Mouse (Mus musculus) liver, embryonic 11.5 days (tissue): ENCODE measurements around the gene Trp53tg5. TPM values are rescaled to one million over a fixed set of nuclear protein-coding genes. Genes with fewer than 3 reads are reported as not detected.

Source experiments
- ATAC-seq: fragments of 200-750 bp; cut with Nextera tagmentation; replicated peaks from 2 replicates; pipeline ENCODE4 v1.8.0; 2017; ENCODE audit warnings: moderate number of reproducible peaks, mild to moderate bottlenecking, moderate TSS enrichment, moderate library complexity; ENCODE audit not compliant: low FRiP score
- DNase-seq: peaks from one replicate; pipeline ENCODE4 v3.0.0-alpha.2; 2017; ENCODE audit warnings: low spot score
- H3K27ac ChIP-seq: fragments of 300-500 bp; sonication (generic); 2 replicates; pipeline ENCODE4 v1.5.1; 2014; ENCODE audit warnings: mild to moderate bottlenecking, low read depth, low read length, control low read depth
- H3K27me3 ChIP-seq: fragments of 300-500 bp; sonication (generic); replicated peaks from 2 replicates; pipeline ENCODE4 v1.6.1; 2014; ENCODE audit warnings: low read length, mixed read lengths; ENCODE audit not compliant: control insufficient read depth, insufficient read depth
- H3K36me3 ChIP-seq: fragments of 300-500 bp; sonication (generic); 2 replicates; pipeline ENCODE4 v1.6.1; 2014; ENCODE audit warnings: mild to moderate bottlenecking, low read length, moderate library complexity, mixed read lengths; ENCODE audit not compliant: control insufficient read depth, insufficient read depth
- H3K4me1 ChIP-seq: fragments of 300-500 bp; sonication (generic); replicated peaks from 2 replicates; pipeline ENCODE4 v1.6.1; 2014; ENCODE audit warnings: low read length, mixed read lengths; ENCODE audit not compliant: control insufficient read depth, insufficient read depth
- H3K4me2 ChIP-seq: fragments of 300-500 bp; sonication (generic); 2 replicates; pipeline ENCODE4 v1.6.1; 2014; ENCODE audit warnings: mild to moderate bottlenecking, control low read depth, moderate library complexity
- H3K4me3 ChIP-seq: fragments of 300-500 bp; sonication (generic); 2 replicates; pipeline ENCODE4 v1.5.1; 2014; ENCODE audit warnings: low read depth, low read length, control low read depth
- H3K9ac ChIP-seq: fragments of 300-500 bp; sonication (generic); 2 replicates; pipeline ENCODE4 v1.6.1; 2014; ENCODE audit warnings: low read depth, low read length, control low read depth
- H3K9me3 ChIP-seq: fragments of 300-500 bp; sonication (generic); 2 replicates; pipeline ENCODE4 v1.6.1; 2016; ENCODE audit warnings: low read length, inconsistent platforms, mixed read lengths; ENCODE audit not compliant: control insufficient read depth
- WGBS: fragments of 180-500 bp; shearing (Covaris S2); extraction: QIAGEN DNeasy Blood & Tissue Kit; methylation state at CpG from one replicate; pipeline ENCODE4 v1.1.7; 2014; 5-methylcytosine and 5-hydroxymethylcytosine counted together
- polyA plus RNA-seq: library from polyadenylated mRNA; unstranded; fragments of >200 nt; fragmentation: Nextera tagmentation; extraction: Ambion mirVana; gene quantifications from 2 replicates; pipeline ENCODE4 v1.2.1, GENCODE M21; 2014

Gene Trp53tg5
- polyA plus RNA-seq, 1 experiment from 2014 or later = not detected

DNA sequence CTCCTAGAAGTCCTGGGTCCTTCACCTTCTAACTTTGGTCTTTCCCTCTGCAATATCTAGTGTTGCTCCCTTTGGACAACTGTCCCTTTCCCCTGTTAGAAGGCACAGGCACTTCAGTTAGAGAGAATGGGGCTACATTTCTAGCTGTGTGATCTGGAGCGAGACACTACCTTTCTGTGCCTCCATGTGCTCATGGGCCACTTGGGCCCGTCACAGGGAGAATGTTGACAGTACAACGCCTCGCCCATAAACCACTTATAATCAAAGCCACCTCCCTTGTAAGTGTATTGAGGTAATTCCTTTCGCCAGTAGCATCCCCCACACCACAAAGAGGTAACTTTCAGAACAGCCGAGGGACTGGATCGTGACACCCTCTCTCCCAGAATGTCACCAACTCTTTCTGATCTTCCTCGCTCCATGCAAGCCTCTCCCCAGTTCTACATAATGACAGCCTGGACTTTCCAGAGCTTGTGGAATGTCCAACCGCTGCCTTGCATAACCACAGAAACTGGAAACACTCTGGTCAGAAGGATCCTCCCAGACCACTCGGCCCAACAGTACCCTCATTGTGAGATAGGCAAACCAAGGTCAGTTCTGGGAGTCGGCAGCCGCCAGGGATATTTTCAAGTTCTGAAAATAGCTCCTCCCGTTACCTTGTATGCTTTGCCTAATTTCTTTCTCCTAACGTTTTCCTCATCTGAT lies 24.0 kb downstream of the Trp53tg5 start:
- DNase-seq (no peak), ATAC-seq (no peak)
- WGBS = 82% methylated on average over 14 of the region's 14 CpGs
- Histone ChIP-seq H3K27me3 (no peaks in the 10 kb centered on the region; the same call in 1 of the 2 replicates), H3K4me3 (no peak overlapping the region), H3K9me3 (no peaks in the 10 kb centered on the region), H3K4me2 (no peak overlapping the region), H3K9ac (no peak overlapping the region), H3K4me1 (no peaks in the 10 kb centered on the region), H3K36me3 (no peaks in the 10 kb centered on the region), H3K27ac (no peak overlapping the region)

DNA sequence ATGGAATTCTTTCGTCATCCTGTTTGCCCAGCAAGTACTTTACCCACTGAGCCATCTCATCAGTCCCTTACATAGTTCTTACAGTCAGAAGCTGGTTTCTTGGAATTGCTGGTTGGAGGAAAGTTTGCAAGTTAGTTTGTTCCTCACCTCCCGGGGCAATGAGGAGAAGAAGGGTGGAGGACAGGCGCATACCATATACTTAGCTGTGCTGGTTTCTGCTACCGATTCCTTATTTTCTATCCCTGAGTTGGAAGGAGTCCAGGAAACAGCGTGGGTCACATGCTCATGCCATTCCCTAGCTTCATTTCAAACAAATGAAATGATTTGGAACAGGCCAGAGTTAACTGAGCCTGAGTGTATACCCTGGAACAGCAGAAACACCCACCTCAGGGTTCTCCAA lies 24.6 kb downstream of the Trp53tg5 start:
- WGBS = 81% methylated on average over 5 of the region's 5 CpGs
- H3K27ac ChIP-seq = no peak overlapping the region
- H3K4me2 ChIP-seq = no peak overlapping the region
- DNase-seq (no peak), ATAC-seq (no peak)
- H3K36me3 ChIP-seq = no peaks in the 10 kb centered on the region
- H3K9me3 ChIP-seq = no peaks in the 10 kb centered on the region
- H3K9ac ChIP-seq = no peak overlapping the region
- peaks cover under 1% of the 10 kb centered on the region; the same call in 1 of the 2 replicates for H3K27me3 ChIP-seq
- H3K4me3 ChIP-seq = no peak overlapping the region
- H3K4me1 ChIP-seq = no peaks in the 10 kb centered on the region

DNA sequence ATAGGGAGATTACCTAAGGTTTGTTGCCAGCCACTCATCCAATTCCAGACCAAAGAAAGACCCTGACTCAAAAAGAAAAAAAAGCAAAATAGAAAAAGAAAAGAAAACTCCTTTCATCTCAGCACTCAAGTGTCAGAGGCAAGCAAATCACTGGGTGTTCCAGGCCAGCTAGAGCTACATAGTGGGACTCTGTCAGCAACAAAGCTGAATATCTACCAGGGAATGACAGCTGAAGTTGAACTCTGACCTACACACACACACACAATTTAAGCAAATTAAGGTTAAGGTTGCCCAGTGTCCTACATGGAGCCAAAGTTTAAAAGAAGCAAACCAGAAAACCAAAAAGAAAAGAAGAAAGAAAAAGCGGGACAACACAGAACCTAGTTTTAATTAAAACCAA lies 25.4 kb downstream of the Trp53tg5 start:
- no peaks in the 10 kb centered on the region for H3K9me3 ChIP-seq
- DNase-seq = no peak

DNA sequence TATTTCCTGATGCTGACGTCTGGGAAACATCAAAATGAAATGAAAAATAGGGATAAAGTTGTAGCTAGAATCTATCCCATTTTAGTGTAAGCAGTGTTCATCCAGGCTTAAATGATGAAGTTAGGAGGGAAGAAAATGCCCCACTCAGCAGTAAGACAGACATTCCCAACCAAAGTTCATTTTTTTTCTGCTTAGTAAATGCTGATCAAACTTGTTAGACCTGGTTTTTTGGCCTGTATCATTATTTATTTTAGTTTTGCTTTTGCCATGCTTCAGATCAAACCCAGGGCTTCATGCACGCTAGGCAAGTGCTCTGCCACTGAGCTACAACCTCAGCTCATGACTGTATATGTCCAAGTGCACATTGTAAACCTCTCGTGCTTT lies 27.4 kb downstream of the Trp53tg5 start:
- H3K4me3 ChIP-seq = no peak overlapping the region
- no peaks in the 10 kb centered on the region for H3K36me3 ChIP-seq
- H3K4me2 ChIP-seq = no peak overlapping the region
- no peaks in the 10 kb centered on the region; the same call in 1 of the 2 replicates for H3K4me1 ChIP-seq
- no peak for DNase-seq
- 74% methylated on average over 3 of the region's 3 CpGs for WGBS
- peaks cover 27% of the 10 kb centered on the region for H3K27me3 ChIP-seq
- H3K9me3 ChIP-seq = no peaks in the 10 kb centered on the region
- no peak overlapping the region for H3K27ac ChIP-seq
- no peak overlapping the region for H3K9ac ChIP-seq
- no peak for ATAC-seq

More for the DNA sequence above, 25.4 kb downstream of the Trp53tg5 start:
- Histone ChIP-seq H3K4me3 (no peak overlapping the region), H3K9ac (no peak overlapping the region), H3K27me3 (peaks cover 8% of the 10 kb centered on the region), H3K4me2 (no peak overlapping the region), H3K36me3 (no peaks in the 10 kb centered on the region), H3K27ac (no peak overlapping the region), H3K4me1 (no peaks in the 10 kb centered on the region)
- ATAC-seq = no peak
- 94% methylated on average over 1 of the region's 1 CpGs for WGBS

DNA sequence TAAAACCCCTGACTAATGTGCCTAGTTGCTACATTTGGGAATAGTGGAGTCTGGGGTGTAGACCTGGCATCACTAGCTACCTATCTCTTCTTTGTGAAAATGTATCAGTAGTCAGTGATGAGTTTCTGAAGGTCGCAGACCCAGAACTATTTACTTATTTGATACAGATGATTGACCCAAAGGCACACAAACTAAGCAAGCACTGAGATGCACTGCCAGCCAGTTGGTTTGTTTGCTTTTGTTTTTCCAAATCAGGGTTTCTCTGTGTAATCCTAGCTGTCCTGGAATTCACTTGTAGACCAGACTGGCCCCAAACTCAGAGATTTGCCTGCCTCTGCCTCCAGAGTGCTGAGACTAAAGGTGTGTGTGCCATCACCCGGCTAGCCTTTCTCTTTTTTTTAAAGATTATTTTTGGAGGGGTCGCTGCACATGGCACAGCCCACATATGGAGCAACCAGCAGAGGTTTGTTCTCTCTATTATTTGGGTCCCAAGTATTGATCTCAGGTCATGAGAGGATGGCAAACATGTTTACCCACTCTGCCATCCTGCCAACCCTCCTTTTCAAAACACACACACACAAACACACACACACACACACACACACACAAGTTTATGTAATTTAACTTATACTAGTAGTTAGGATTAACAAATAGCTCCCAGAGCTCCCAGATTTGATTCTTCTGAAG lies 28.0 kb downstream of the Trp53tg5 start:
- Histone ChIP-seq H3K4me3 (no peak overlapping the region), H3K27me3 (peaks cover 33% of the 10 kb centered on the region), H3K27ac (no peak overlapping the region), H3K4me2 (no peak overlapping the region), H3K4me1 (no peaks in the 10 kb centered on the region; the same call in 1 of the 2 replicates), H3K9ac (no peak overlapping the region), H3K36me3 (no peaks in the 10 kb centered on the region), H3K9me3 (no peaks in the 10 kb centered on the region)
- no peak for DNase-seq
- WGBS = 69% methylated on average over 3 of the region's 3 CpGs
- no peak for ATAC-seq

DNA sequence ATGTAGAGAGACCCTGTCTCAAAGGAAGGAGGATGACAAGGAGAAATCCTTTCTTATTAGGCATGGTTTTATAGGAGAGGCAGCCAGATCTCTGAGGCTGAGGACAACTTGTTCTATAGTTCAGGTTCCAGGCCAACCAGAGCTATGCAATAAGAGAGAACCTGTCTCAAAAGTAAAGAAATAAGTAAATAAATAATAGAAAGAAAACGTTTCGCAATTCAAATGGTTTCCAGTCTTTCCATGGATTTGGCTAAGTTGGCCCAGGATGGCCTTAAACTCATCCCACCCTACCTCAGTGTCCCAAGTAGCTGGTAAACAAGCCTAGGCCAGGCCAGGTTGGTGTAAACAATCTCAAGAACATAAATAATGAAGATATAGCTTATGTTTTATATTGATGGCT lies 28.8 kb downstream of the Trp53tg5 start:
- Histone ChIP-seq H3K9me3 (no peaks in the 10 kb centered on the region), H3K27me3 (peaks cover 34% of the 10 kb centered on the region), H3K4me3 (no peak overlapping the region), H3K9ac (no peak overlapping the region), H3K36me3 (no peaks in the 10 kb centered on the region), H3K4me2 (no peak overlapping the region), H3K27ac (no peak overlapping the region), H3K4me1 (no peaks in the 10 kb centered on the region; the same call in 1 of the 2 replicates)
- WGBS = 67% methylated on average over 2 of the region's 2 CpGs
- DNase-seq (no peak), ATAC-seq (no peak)

DNA sequence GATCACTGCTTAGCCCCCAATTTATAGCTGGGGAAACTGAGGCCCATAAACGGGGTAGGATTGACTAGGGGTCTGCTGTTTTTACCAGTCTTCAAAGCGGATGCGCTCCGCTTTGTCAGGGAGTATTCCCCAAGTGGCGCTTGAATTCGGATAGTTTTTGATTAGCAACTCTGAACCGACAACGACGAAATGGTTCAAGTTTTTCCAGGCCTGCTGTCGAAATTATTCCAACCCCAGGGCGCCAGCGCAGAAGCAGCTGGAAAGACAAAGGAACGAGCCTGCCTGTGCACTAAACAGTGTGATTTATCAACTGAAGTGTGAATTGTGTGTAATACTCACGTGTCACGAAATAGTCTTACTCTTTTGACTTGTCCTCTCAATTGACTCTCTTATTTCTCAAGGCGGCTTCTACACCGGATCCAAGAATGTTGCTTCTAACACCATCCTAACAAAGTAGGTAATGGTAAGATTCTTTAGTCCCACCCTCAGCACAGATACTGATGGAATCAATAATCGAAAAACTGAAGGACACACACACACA lies 30.0 kb downstream of the Trp53tg5 start, which contains the start of gene Sdc4:
TSS of gene Sdc4 (minus strand) at position 428 of the 541 bp plus-strand sequence.
- H3K27me3 ChIP-seq = peaks cover 34% of the 10 kb centered on the region
- peaks cover 5% of the 10 kb centered on the region for H3K4me1 ChIP-seq
- H3K9me3 ChIP-seq = no peaks in the 10 kb centered on the region
- DNase-seq (no peak), ATAC-seq (no peak)
- peak within 1 kb of the TSS; percentile 57 for H3K4me3 ChIP-seq
- H3K9ac ChIP-seq = peak within 1 kb of the TSS; percentile 64
- 10% methylated on average over 18 of the region's 18 CpGs for WGBS
- H3K27ac ChIP-seq = peak within 1 kb of the TSS; percentile 53
- H3K36me3 ChIP-seq = no peaks in the 10 kb centered on the region
- H3K4me2 ChIP-seq = peak within 1 kb of the TSS; percentile 65

DNA sequence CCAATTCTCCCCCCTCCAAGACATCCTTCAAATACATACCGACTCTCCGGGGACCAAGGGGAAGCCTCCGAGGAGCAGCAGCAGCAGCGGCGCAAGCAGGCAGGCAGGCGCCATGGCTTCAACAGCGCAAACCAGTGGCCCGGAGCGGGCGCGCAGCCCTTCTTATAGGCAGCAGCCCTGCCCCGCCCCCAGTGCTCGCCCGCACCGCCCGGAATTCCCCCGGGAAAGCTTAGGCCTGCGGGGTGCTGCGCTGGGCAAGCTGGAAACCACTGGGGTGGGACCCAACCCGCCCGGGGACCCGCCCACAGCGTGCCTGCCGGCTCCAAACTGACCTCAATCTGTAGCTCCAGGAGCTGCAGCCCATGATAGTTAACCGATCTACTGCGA lies 30.5 kb downstream of the Trp53tg5 start:
- ATAC-seq (peak; percentile 80), DNase-seq (peak; percentile 78)
- Histone ChIP-seq H3K9me3 (no peaks in the 10 kb centered on the region), H3K4me3 (peak overlapping the region; percentile 57), H3K4me1 (peaks cover 5% of the 10 kb centered on the region), H3K9ac (peak overlapping the region; percentile 64), H3K27ac (peak overlapping the region; percentile 53; the same call in 1 of the 2 replicates), H3K36me3 (no peaks in the 10 kb centered on the region), H3K4me2 (peak overlapping the region; percentile 65), H3K27me3 (peaks cover 34% of the 10 kb centered on the region)
- under 1% methylated on average over 26 of the region's 26 CpGs for WGBS
